Comparison of ENCODE assay signal across 24 mouse cellular contexts in the genomic region with DNA sequence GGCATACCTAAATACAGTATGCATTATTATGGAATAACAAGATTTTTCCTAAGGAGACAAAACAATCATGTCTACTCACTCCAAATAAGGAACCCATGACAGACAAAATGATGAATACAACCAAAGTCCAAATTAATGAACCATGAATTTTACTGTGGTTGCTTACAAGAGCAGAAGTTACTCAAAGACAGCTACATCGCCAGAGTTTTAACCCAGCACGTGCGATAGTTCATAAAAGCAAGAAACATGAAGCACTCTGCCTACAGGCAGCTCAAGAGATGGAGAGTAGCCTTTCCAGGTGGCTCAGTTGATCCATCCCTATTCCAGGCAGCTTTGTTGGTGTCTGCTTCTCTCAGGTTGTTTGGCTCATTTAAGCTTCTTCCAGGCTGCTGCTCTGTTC.
DNase-seq lines count a peak whose midpoint lies in the region; ATAC-seq and TF ChIP-seq lines count a peak whose summit lies in the region.
"Had no signal": no experiment of that assay in that cellular context is flagged by ENCODE, and none has a peak within 500 bp of the region (broad histone marks: within the 10 kb centered on the region; RNA-seq: fewer than 3 reads in every experiment).

No protein-coding gene starts in this region.

- TF ChIP-seq CTCF in forebrain, postnatal 0 days (IDR thresholded peaks at IDR 0.05; ENCODE audit: low read depth): no peak

- peak; percentile 2 for DNase-seq in kidney, adult 18-20 months
- DNase-seq in kidney, adult 9 months: peak; percentile 69
- DNase-seq in kidney, postnatal 14 days: peak; percentile 5
- no peak for DNase-seq in forebrain, postnatal 0 days
- DNase-seq: adrenal gland, postnatal 10 days; adrenal gland, postnatal 36 days; B cell, adult 2 months; cerebellum, adult 18-20 months; cerebellum, adult 9-10 months; cerebellum, postnatal 14 days; gastrocnemius, adult 2 months; gastrocnemius, postnatal 14 days; heart, adult 11 months had no signal

- no peaks in the 10 kb centered on the region for H3K27me3 ChIP-seq in kidney, embryonic 16.5 days (ENCODE audit: insufficient read depth, low read length)
- no peaks in the 10 kb centered on the region for H3K27me3 ChIP-seq in kidney, embryonic 14.5 days (ENCODE audit: control insufficient read depth, insufficient read depth, low read length)
- H3K27me3 ChIP-seq in forebrain, postnatal 0 days (ENCODE audit: insufficient read depth, low read length): no peaks in the 10 kb centered on the region
- H3K27me3 ChIP-seq: CH12.LX; forebrain, embryonic 13.5 days; hindbrain, embryonic 12.5 days; hindbrain, embryonic 15.5 days had no signal

- no peak overlapping the region for H3K4me2 ChIP-seq in kidney, embryonic 16.5 days (replicated peaks; ENCODE audit: low read depth, low read length)
- H3K4me2 ChIP-seq in kidney, embryonic 14.5 days (replicated peaks; ENCODE audit: low read depth, low read length): no peak overlapping the region
- H3K4me2 ChIP-seq in forebrain, postnatal 0 days (ENCODE audit: low read depth): no peak overlapping the region
- H3K4me2 ChIP-seq: forebrain, embryonic 13.5 days; heart, embryonic 11.5 days; hindbrain, embryonic 12.5 days; hindbrain, embryonic 15.5 days had no signal

- no peak overlapping the region for H3K27ac ChIP-seq in kidney, embryonic 16.5 days (ENCODE audit: low read length)
- no peak overlapping the region for H3K27ac ChIP-seq in kidney, embryonic 14.5 days (ENCODE audit: low read depth, low read length)
- no peak overlapping the region for H3K27ac ChIP-seq in forebrain, postnatal 0 days (ENCODE audit: low read depth, low read length)
- H3K27ac ChIP-seq: forebrain, embryonic 10.5 days; forebrain, embryonic 13.5 days; gastrocnemius, adult 2 months; hindbrain, embryonic 12.5 days; hindbrain, embryonic 15.5 days had no signal

- H3K9ac ChIP-seq in kidney, embryonic 16.5 days (replicated peaks; ENCODE audit: low read length): no peak overlapping the region
- no peak overlapping the region for H3K9ac ChIP-seq in kidney, embryonic 14.5 days (ENCODE audit: low read depth, low read length)
- H3K9ac ChIP-seq in forebrain, postnatal 0 days: no peak overlapping the region
- H3K9ac ChIP-seq: forebrain, embryonic 13.5 days; hindbrain, embryonic 12.5 days; hindbrain, embryonic 15.5 days had no signal

- no peaks in the 10 kb centered on the region for H3K36me3 ChIP-seq in kidney, embryonic 16.5 days (ENCODE audit: insufficient read depth, low read length)
- no peaks in the 10 kb centered on the region for H3K36me3 ChIP-seq in kidney, embryonic 14.5 days (ENCODE audit: control insufficient read depth, insufficient read depth, low read length)
- no peaks in the 10 kb centered on the region for H3K36me3 ChIP-seq in forebrain, postnatal 0 days (ENCODE audit: insufficient read depth)
- H3K36me3 ChIP-seq: forebrain, embryonic 10.5 days; G1E; hindbrain, embryonic 12.5 days; hindbrain, embryonic 15.5 days had no signal

- no peak overlapping the region for H3K4me3 ChIP-seq in kidney, embryonic 16.5 days (ENCODE audit: low read length)
- no peak overlapping the region for H3K4me3 ChIP-seq in kidney, embryonic 14.5 days (ENCODE audit: low read length)
- H3K4me3 ChIP-seq in forebrain, postnatal 0 days (ENCODE audit: low read depth, low read length): no peak overlapping the region
- H3K4me3 ChIP-seq: forebrain, embryonic 10.5 days; forebrain, embryonic 13.5 days; gastrocnemius, adult 2 months; hindbrain, embryonic 12.5 days; hindbrain, embryonic 15.5 days had no signal

- H3K4me1 ChIP-seq in kidney, embryonic 16.5 days (ENCODE audit: insufficient read depth, low read length): no peaks in the 10 kb centered on the region
- H3K4me1 ChIP-seq in kidney, embryonic 14.5 days (ENCODE audit: control insufficient read depth, insufficient read depth, low read length): no peaks in the 10 kb centered on the region
- no peaks in the 10 kb centered on the region for H3K4me1 ChIP-seq in forebrain, postnatal 0 days (ENCODE audit: insufficient read depth)
- H3K4me1 ChIP-seq: forebrain, embryonic 13.5 days; hindbrain, embryonic 12.5 days; hindbrain, embryonic 15.5 days had no signal

- H3K9me3 ChIP-seq in kidney, embryonic 16.5 days (ENCODE audit: low read length): no peaks in the 10 kb centered on the region
- H3K9me3 ChIP-seq in kidney, embryonic 14.5 days (ENCODE audit: control insufficient read depth, low read length): no peaks in the 10 kb centered on the region
- H3K9me3 ChIP-seq in forebrain, postnatal 0 days (ENCODE audit: low read length): no peaks in the 10 kb centered on the region
- H3K9me3 ChIP-seq: forebrain, embryonic 10.5 days; forebrain, embryonic 13.5 days; G1E; hindbrain, embryonic 12.5 days; hindbrain, embryonic 15.5 days had no signal

- no peak for ATAC-seq in kidney, embryonic 16.5 days (ENCODE audit: low FRiP score, low TSS enrichment)
- no peak for ATAC-seq in kidney, embryonic 14.5 days (ENCODE audit: low FRiP score, low TSS enrichment)
- ATAC-seq in forebrain, postnatal 0 days: no peak
- ATAC-seq: forebrain, embryonic 13.5 days; forebrain, embryonic 16.5 days; Patski had no signal

- 64% methylated on average over 3 of the region's 3 CpGs for WGBS in kidney, embryonic 16.5 days
- 71% methylated on average over 3 of the region's 3 CpGs for WGBS in kidney, embryonic 14.5 days
- WGBS in forebrain, postnatal 0 days: 94% methylated on average over 3 of the region's 3 CpGs
